Mouse (Mus musculus) brain, adult 2 months (tissue): ENCODE results near the gene Tmem117.

Source experiments
- DNase-seq: peaks from one replicate; pipeline ENCODE4 v3.0.0; 2011; ENCODE audit warnings: low read depth, low spot score

The Tmem117 gene

GRCm38 (mm10) chr15:94648430-94648829, 19.4 kb downstream of the Tmem117 start:
- no peak for DNase-seq

GRCm38 (mm10) chr15:94649071-94649765, 20.2 kb downstream of the Tmem117 start:
- DNase-seq: peak; percentile 77

GRCm38 (mm10) chr15:94649766-94650120, 20.7 kb downstream of the Tmem117 start:
- no peak for DNase-seq

- peak; percentile 48 for DNase-seq
Measured at GRCm38 (mm10) chr15:94651350-94651749, 22.3 kb downstream of the Tmem117 start.

GRCm38 (mm10) chr15:94651969-94652842, 23.2 kb downstream of the Tmem117 start:
- DNase-seq: peak; percentile 82

- no peak for DNase-seq
Measured at GRCm38 (mm10) chr15:94652843-94653206, 23.8 kb downstream of the Tmem117 start.

- DNase-seq: peak; percentile 37
Measured at GRCm38 (mm10) chr15:94655811-94656323, 26.8 kb downstream of the Tmem117 start.

- no peak for DNase-seq
Measured at GRCm38 (mm10) chr15:94657882-94658281, 28.9 kb downstream of the Tmem117 start.

GRCm38 (mm10) chr15:94658392-94659111, 29.5 kb downstream of the Tmem117 start:
- DNase-seq: no peak

GRCm38 (mm10) chr15:94659112-94659437, 30.0 kb downstream of the Tmem117 start:
- DNase-seq: peak; percentile 66

- DNase-seq: no peak
Measured at GRCm38 (mm10) chr15:94660913-94661312, 31.9 kb downstream of the Tmem117 start.

- peak; percentile 72 for DNase-seq
Measured at GRCm38 (mm10) chr15:94661398-94661797, 32.4 kb downstream of the Tmem117 start.

- DNase-seq: no peak
Measured at GRCm38 (mm10) chr15:94664612-94665011, 35.6 kb downstream of the Tmem117 start.

GRCm38 (mm10) chr15:94681135-94681534, 52.1 kb downstream of the Tmem117 start:
- DNase-seq: no peak

GRCm38 (mm10) chr15:94684269-94684668, 55.2 kb downstream of the Tmem117 start:
- peak; percentile 60 for DNase-seq

- no peak for DNase-seq
Measured at GRCm38 (mm10) chr15:94687176-94687575, 58.1 kb downstream of the Tmem117 start.

GRCm38 (mm10) chr15:94687629-94688028, 58.6 kb downstream of the Tmem117 start:
- peak; percentile 53 for DNase-seq

- no peak for DNase-seq
Measured at GRCm38 (mm10) chr15:94689195-94689883, 60.3 kb downstream of the Tmem117 start.

GRCm38 (mm10) chr15:94689884-94690231, 60.8 kb downstream of the Tmem117 start:
- DNase-seq: peak; percentile 59

GRCm38 (mm10) chr15:94722759-94723158, 93.7 kb downstream of the Tmem117 start:
- peak; percentile 89 for DNase-seq

- DNase-seq: peak; percentile 85
Measured at GRCm38 (mm10) chr15:94732104-94732503, 103.1 kb downstream of the Tmem117 start.

- peak; percentile 85 for DNase-seq
Measured at GRCm38 (mm10) chr15:94769227-94769626, 140.2 kb downstream of the Tmem117 start.
